Mouse (Mus musculus) MEL (cell line): ENCODE measurements around the gene Cntn5. TPM values are rescaled to one million over a fixed set of nuclear protein-coding genes. Genes with fewer than 3 reads are reported as not detected.

Experiments
- DNase-seq: peaks from one replicate; pipeline ENCODE4 v3.0.0; 2011; ENCODE audit warnings: low read depth, low spot score
- H3K27ac ChIP-seq: 2 replicates; pipeline ENCODE4 v1.5.1; 2012; ENCODE audit warnings: low read depth, mild to moderate bottlenecking, control low read depth, low read length, moderate library complexity; ENCODE audit not compliant: control insufficient read depth
- H3K27me3 ChIP-seq, 2 experiments: fragments of 150-350 bp in 1 of 2; sonication (generic) in 1 of 2; 2 replicates each; pipeline ENCODE4 v1.6.1; 2012; ENCODE audit warnings: low read length in 2 of 2, mild to moderate bottlenecking in 2 of 2, improper control_type of control experiment in 1 of 2, moderate library complexity in 1 of 2; ENCODE audit not compliant: insufficient read depth in 2 of 2, control insufficient read depth in 1 of 2
- H3K36me3 ChIP-seq, 2 experiments: 2 replicates each; pipeline ENCODE4 v1.6.1; 2012 to 2014; ENCODE audit warnings: low read length in 2 of 2, improper control_type of control experiment in 1 of 2, inconsistent platforms in 1 of 2, mild to moderate bottlenecking in 1 of 2; ENCODE audit not compliant: insufficient read depth in 2 of 2, control insufficient read depth in 1 of 2
- H3K4me1 ChIP-seq, 2 experiments: fragments of 150-350 bp in 1 of 2; sonication (generic) in 1 of 2; 2 replicates each; pipeline ENCODE4 v1.6.1; 2012; ENCODE audit warnings: low read length in 2 of 2, improper control_type of control experiment in 1 of 2, mild to moderate bottlenecking in 1 of 2; ENCODE audit not compliant: insufficient read depth in 2 of 2, control insufficient read depth in 1 of 2
- H3K4me3 ChIP-seq, 2 experiments: fragments of 150-350 bp in 1 of 2; sonication (generic) in 1 of 2; 2 replicates each; pipeline ENCODE4 v1.5.1; 2012; ENCODE audit warnings: low read depth in 2 of 2, low read length in 2 of 2, mild to moderate bottlenecking in 2 of 2, moderate library complexity in 2 of 2, control low read depth in 1 of 2, improper control_type of control experiment in 1 of 2; ENCODE audit not compliant: control insufficient read depth in 1 of 2, insufficient read depth in 1 of 2
- H3K79me2 ChIP-seq: 2 replicates; pipeline ENCODE4 v1.6.1; 2012; ENCODE audit warnings: mild to moderate bottlenecking, low read length, moderate library complexity; ENCODE audit not compliant: control insufficient read depth, poor library complexity, insufficient read depth
- H3K9ac ChIP-seq: 2 replicates; pipeline ENCODE4 v1.6.1; 2012; ENCODE audit warnings: low read depth, mild to moderate bottlenecking, control low read depth, low read length, moderate library complexity; ENCODE audit not compliant: control insufficient read depth, poor library complexity, severe bottlenecking
- H3K9me3 ChIP-seq: fragments of 150-350 bp; sonication (generic); replicated peaks from 2 replicates; pipeline ENCODE4 v1.6.1; 2012; ENCODE audit warnings: mild to moderate bottlenecking, low read length, improper control_type of control experiment, moderate library complexity; ENCODE audit not compliant: insufficient read depth
- BHLHE40 ChIP-seq: IDR thresholded peaks from 2 replicates; pipeline ENCODE4 v1.6.1; 2012; ENCODE audit warnings: low read depth, mild to moderate bottlenecking, inconsistent platforms, low read length, improper control_type of control experiment, borderline replicate concordance
- CHD1 ChIP-seq: IDR thresholded peaks from 2 replicates; pipeline ENCODE4 v1.6.1; 2012; ENCODE audit warnings: low read depth, mild to moderate bottlenecking, inconsistent platforms, low read length, improper control_type of control experiment
- CHD2 ChIP-seq: IDR thresholded peaks from 2 replicates; pipeline ENCODE4 v1.6.1; 2011; ENCODE audit warnings: low read length, improper control_type of control experiment
- CTCF ChIP-seq, 3 experiments: IDR thresholded peaks in 2 of 3; conservative IDR thresholded peaks in 1 of 3; 2 replicates each; pipeline ENCODE4 v1.5.1; 2011 to 2012; ENCODE audit warnings: low read length in 3 of 3, low read depth in 2 of 3, mild to moderate bottlenecking in 2 of 3, improper control_type of control experiment in 1 of 3, inconsistent platforms in 1 of 3, mixed read lengths in 1 of 3, moderate library complexity in 1 of 3; ENCODE audit not compliant: control insufficient read depth in 1 of 3, insufficient read depth in 1 of 3, poor library complexity in 1 of 3, severe bottlenecking in 1 of 3
- E2F4 ChIP-seq: IDR thresholded peaks from 2 replicates; pipeline ENCODE4 v1.6.1; 2011; ENCODE audit warnings: low read depth, low read length, improper control_type of control experiment, borderline replicate concordance
- ELF1 ChIP-seq: IDR thresholded peaks from 2 replicates; pipeline ENCODE4 v1.6.1; 2014; ENCODE audit warnings: low read depth, mild to moderate bottlenecking, inconsistent platforms, low read length, improper control_type of control experiment, moderate library complexity
- EP300 ChIP-seq, 2 experiments: IDR thresholded peaks; 2 replicates each; pipeline ENCODE4 v1.6.1; 2011; ENCODE audit warnings: improper control_type of control experiment in 2 of 2, low read length in 2 of 2, low read depth in 1 of 2, mild to moderate bottlenecking in 1 of 2
- ETS1 ChIP-seq: IDR thresholded peaks from 2 replicates; pipeline ENCODE4 v1.6.1; 2012; ENCODE audit warnings: low read depth, mild to moderate bottlenecking, inconsistent platforms, low read length, improper control_type of control experiment, moderate library complexity
- GABPA ChIP-seq: IDR thresholded peaks from 2 replicates; pipeline ENCODE4 v1.6.1; 2012; ENCODE audit warnings: low read depth, mild to moderate bottlenecking, inconsistent platforms, low read length, improper control_type of control experiment, moderate library complexity
- GATA1 ChIP-seq: IDR thresholded peaks from 2 replicates; pipeline ENCODE4 v1.6.1; 2011; ENCODE audit warnings: low read depth, low read length, improper control_type of control experiment
- HCFC1 ChIP-seq: IDR thresholded peaks from 2 replicates; pipeline ENCODE4 v1.6.1; 2012; ENCODE audit warnings: low read depth, mild to moderate bottlenecking, inconsistent platforms, low read length, improper control_type of control experiment, moderate library complexity
- JUND ChIP-seq: IDR thresholded peaks from 2 replicates; pipeline ENCODE4 v1.6.1; 2011; ENCODE audit warnings: low read depth, mild to moderate bottlenecking, improper control_type of control experiment, low read length
- KAT2A ChIP-seq: conservative IDR thresholded peaks from 2 replicates; pipeline ENCODE4 v1.6.1; 2012; ENCODE audit warnings: low read depth, low read length, improper control_type of control experiment, inconsistent platforms
- MAFK ChIP-seq: IDR thresholded peaks from 2 replicates; pipeline ENCODE4 v1.6.1; 2011; ENCODE audit warnings: low read depth, mild to moderate bottlenecking, low read length, improper control_type of control experiment, borderline replicate concordance
- MAX ChIP-seq: IDR thresholded peaks from 2 replicates; pipeline ENCODE4 v1.6.1; 2011; ENCODE audit warnings: low read length, improper control_type of control experiment
- MAZ ChIP-seq: IDR thresholded peaks from 2 replicates; pipeline ENCODE4 v1.6.1; 2012; ENCODE audit warnings: low read depth, mild to moderate bottlenecking, inconsistent platforms, low read length, improper control_type of control experiment
- MEF2A ChIP-seq: IDR thresholded peaks from 2 replicates; pipeline ENCODE4 v1.6.1; 2014; ENCODE audit warnings: low read depth, mild to moderate bottlenecking, inconsistent platforms, low read length, improper control_type of control experiment; ENCODE audit not compliant: poor library complexity, insufficient replicate concordance, severe bottlenecking; ENCODE audit errors: extremely low read depth
- MXI1 ChIP-seq: IDR thresholded peaks from 2 replicates; pipeline ENCODE4 v1.6.1; 2011; ENCODE audit warnings: mild to moderate bottlenecking, low read depth, low read length, improper control_type of control experiment
- MYB ChIP-seq: IDR thresholded peaks from 2 replicates; pipeline ENCODE4 v1.6.1; 2011; ENCODE audit warnings: mild to moderate bottlenecking, low read depth, low read length, improper control_type of control experiment
- MYC ChIP-seq: IDR thresholded peaks from 2 replicates; pipeline ENCODE4 v1.6.1; 2011; ENCODE audit warnings: low read depth, mild to moderate bottlenecking, low read length, improper control_type of control experiment, moderate library complexity
- NELFE ChIP-seq: IDR thresholded peaks from 2 replicates; pipeline ENCODE4 v1.6.1; 2011; ENCODE audit warnings: low read depth, low read length, improper control_type of control experiment
- NRF1 ChIP-seq: IDR thresholded peaks from 2 replicates; pipeline ENCODE4 v1.6.1; 2014; ENCODE audit warnings: low read depth, mild to moderate bottlenecking, inconsistent platforms, low read length, improper control_type of control experiment, moderate library complexity; ENCODE audit not compliant: poor library complexity, insufficient read depth, severe bottlenecking
- POLR2A ChIP-seq, 2 experiments: IDR thresholded peaks; 2 replicates each; pipeline ENCODE4 v1.6.1; 2011 to 2012; ENCODE audit warnings: low read length in 2 of 2, mild to moderate bottlenecking in 2 of 2, control low read depth in 1 of 2, improper control_type of control experiment in 1 of 2, low read depth in 1 of 2, moderate library complexity in 1 of 2; ENCODE audit not compliant: control insufficient read depth in 1 of 2, insufficient read depth in 1 of 2, poor library complexity in 1 of 2
- POLR2AphosphoS2 ChIP-seq: IDR thresholded peaks from 2 replicates; pipeline ENCODE4 v1.6.1; 2011; ENCODE audit warnings: low read length, improper control_type of control experiment
- POLR2AphosphoS5 ChIP-seq: IDR thresholded peaks from 2 replicates; pipeline ENCODE4 v1.6.1; 2012; ENCODE audit warnings: low read depth, borderline replicate concordance, mild to moderate bottlenecking, inconsistent platforms, low read length, moderate library complexity, mixed read lengths
- RAD21 ChIP-seq: IDR thresholded peaks from 2 replicates; pipeline ENCODE4 v1.6.1; 2011; ENCODE audit warnings: mild to moderate bottlenecking, low read depth, low read length, improper control_type of control experiment
- RCOR1 ChIP-seq: IDR thresholded peaks from 2 replicates; pipeline ENCODE4 v1.6.1; 2012; ENCODE audit warnings: low read depth, mild to moderate bottlenecking, inconsistent platforms, low read length, improper control_type of control experiment
- SIN3A ChIP-seq: IDR thresholded peaks from 2 replicates; pipeline ENCODE4 v1.6.1; 2012; ENCODE audit warnings: low read length, improper control_type of control experiment, inconsistent platforms
- SMC3 ChIP-seq: IDR thresholded peaks from 2 replicates; pipeline ENCODE4 v1.6.1; 2011; ENCODE audit warnings: low read depth, low read length, improper control_type of control experiment
- TAL1 ChIP-seq: IDR thresholded peaks from 2 replicates; pipeline ENCODE4 v1.6.1; 2012; ENCODE audit warnings: mild to moderate bottlenecking, inconsistent platforms, low read length, moderate library complexity, mixed read lengths
- TBP ChIP-seq: IDR thresholded peaks from 2 replicates; pipeline ENCODE4 v1.8.0; 2011; ENCODE audit warnings: low read depth, low read length, improper control_type of control experiment
- TCF12 ChIP-seq: IDR thresholded peaks from 2 replicates; pipeline ENCODE4 v1.6.1; 2014; ENCODE audit warnings: low read depth, mild to moderate bottlenecking, inconsistent platforms, low read length, improper control_type of control experiment, moderate library complexity
- UBTF ChIP-seq: IDR thresholded peaks from 2 replicates; pipeline ENCODE4 v1.6.1; 2012; ENCODE audit warnings: low read depth, mild to moderate bottlenecking, inconsistent platforms, low read length, improper control_type of control experiment, moderate library complexity, borderline replicate concordance; ENCODE audit not compliant: insufficient read depth
- USF1 ChIP-seq: IDR thresholded peaks from 2 replicates; pipeline ENCODE4 v1.6.1; 2014; ENCODE audit warnings: low read depth, mild to moderate bottlenecking, inconsistent platforms, low read length, improper control_type of control experiment, moderate library complexity
- USF2 ChIP-seq, 2 experiments: IDR thresholded peaks; 2 replicates each; pipeline ENCODE4 v1.6.1; 2011 to 2012; ENCODE audit warnings: improper control_type of control experiment in 2 of 2, low read length in 2 of 2, borderline replicate concordance in 1 of 2, inconsistent platforms in 1 of 2, low read depth in 1 of 2, mild to moderate bottlenecking in 1 of 2; ENCODE audit not compliant: insufficient read depth in 1 of 2
- ZC3H11A ChIP-seq: IDR thresholded peaks from 2 replicates; pipeline ENCODE4 v1.6.1; 2012; ENCODE audit warnings: low read depth, mild to moderate bottlenecking, inconsistent platforms, low read length, improper control_type of control experiment
- ZKSCAN1 ChIP-seq: IDR thresholded peaks from 2 replicates; pipeline ENCODE4 v1.6.1; 2012; ENCODE audit warnings: low read depth, mild to moderate bottlenecking, inconsistent platforms, low read length, improper control_type of control experiment, moderate library complexity
- ZMIZ1 ChIP-seq: IDR thresholded peaks from 2 replicates; pipeline ENCODE4 v1.6.1; 2012; ENCODE audit warnings: low read depth, mild to moderate bottlenecking, inconsistent platforms, low read length, improper control_type of control experiment, moderate library complexity
- ZNF384 ChIP-seq: IDR thresholded peaks from 2 replicates; pipeline ENCODE4 v1.6.1; 2012; ENCODE audit warnings: low read depth, mild to moderate bottlenecking, inconsistent platforms, low read length, improper control_type of control experiment
- polyA plus RNA-seq, 2 experiments: library from polyadenylated mRNA; stranded (reverse) in 1 of 2; unstranded in 1 of 2; fragments of >175 nt in 1 of 2; fragments of >200 nt in 1 of 2; gene quantifications; 2 replicates each; pipeline versions ENCODE4 v1.2.1 to v1.2.4; 2012; ENCODE audit warnings: low replicate concordance in 2 of 2, low read depth in 1 of 2; ENCODE audit not compliant: insufficient read length in 2 of 2, insufficient read depth in 1 of 2, missing spikeins in 1 of 2
- total RNA-seq: library from RNA; depleted of rRNA; stranded (reverse); fragments of 300-350 nt; gene quantifications from 2 replicates; pipeline ENCODE4 v1.2.3, GENCODE M21; 2012

Gene Cntn5
- total and polyA plus RNA-seq, 3 experiments, result not detected

DNA sequence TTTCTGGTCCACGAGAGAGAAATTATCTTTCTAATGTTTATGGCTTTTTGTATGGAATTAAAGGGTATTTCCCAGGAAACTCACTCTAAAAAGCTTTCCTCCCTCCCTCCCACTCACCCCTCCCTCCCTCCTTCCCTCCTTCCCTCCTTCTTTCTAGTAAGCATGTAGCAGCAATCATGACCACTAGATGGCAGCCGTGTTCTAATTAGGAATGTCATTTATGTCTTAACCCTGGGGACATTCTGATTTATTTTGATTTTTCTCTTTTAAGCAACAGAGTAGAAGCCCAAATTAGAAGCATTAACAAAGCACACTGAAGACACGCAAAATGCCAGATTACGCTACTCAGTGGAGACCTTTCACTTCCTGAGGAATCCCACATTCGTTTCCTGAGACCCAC is 5.0 kb upstream of the Cntn5 start:
- H3K4me1 ChIP-seq, result no peaks in the 10 kb centered on the region
- H3K4me3 ChIP-seq, result no peak overlapping the region
- peak; percentile 76 for DNase-seq
- no peaks in the 10 kb centered on the region for H3K36me3 ChIP-seq
- H3K27me3 ChIP-seq, result no peaks in the 10 kb centered on the region; a peak in 1 of 4 replicates
- no peak overlapping the region for H3K27ac ChIP-seq
- no peaks in the 10 kb centered on the region for H3K79me2 ChIP-seq
- no peak overlapping the region for H3K9ac ChIP-seq
- H3K9me3 ChIP-seq, result no peaks in the 10 kb centered on the region
- TF ChIP-seq MAZ, result no peak
- TF ChIP-seq MXI1, result no peak
- peak; percentile 87 for TF ChIP-seq SMC3
- TF ChIP-seq BHLHE40, result no peak
- no peak for TF ChIP-seq CHD1
- TF ChIP-seq TBP, result no peak
- TF ChIP-seq JUND, result no peak
- no peak for TF ChIP-seq SIN3A
- TF ChIP-seq USF1, result no peak
- no peak for TF ChIP-seq TCF12
- TF ChIP-seq EP300 (IDR thresholded peaks at IDR 0.05; ENCODE audit: low read depth in 1 of 2, low read length in 2 of 2), result no peak
- no peak for TF ChIP-seq CHD2
- no peak for TF ChIP-seq E2F4
- no peak for TF ChIP-seq UBTF
- no peak for TF ChIP-seq MAFK
- no peak for TF ChIP-seq ELF1
- no peak for TF ChIP-seq ZNF384
- no peak for TF ChIP-seq MYB
- TF ChIP-seq ETS1, result no peak
- TF ChIP-seq POLR2AphosphoS5, result no peak
- no peak for TF ChIP-seq ZMIZ1
- no peak for TF ChIP-seq HCFC1
- no peak for TF ChIP-seq GABPA
- TF ChIP-seq USF2 (IDR thresholded peaks at IDR 0.05; ENCODE audit: borderline replicate concordance in 1 of 2, insufficient read depth in 1 of 2, low read depth in 1 of 2, low read length in 2 of 2), result no peak
- no peak for TF ChIP-seq ZKSCAN1
- TF ChIP-seq MAX, result no peak
- TF ChIP-seq KAT2A, result no peak
- no peak for TF ChIP-seq NRF1
- no peak for TF ChIP-seq POLR2A (IDR thresholded peaks at IDR 0.05; ENCODE audit: control insufficient read depth in 1 of 2, insufficient read depth in 1 of 2, low read depth in 1 of 2, low read length in 2 of 2, poor library complexity in 1 of 2)
- peak; percentile 81 for TF ChIP-seq RAD21
- peak; percentile 77 for TF ChIP-seq ZC3H11A
- 0 out of 2 replicates have a peak, but pooled peaks have one; percentile 14 for TF ChIP-seq MYC
- no peak for TF ChIP-seq TAL1
- TF ChIP-seq MEF2A, result no peak
- TF ChIP-seq NELFE, result no peak
- no peak for TF ChIP-seq RCOR1
- TF ChIP-seq POLR2AphosphoS2, result no peak
- TF ChIP-seq CTCF (IDR thresholded peaks at IDR 0.05 in 2 of 3, conservative IDR thresholded peaks at IDR 0.05 in 1 of 3; ENCODE audit: control insufficient read depth in 1 of 3, insufficient read depth in 1 of 3, low read depth in 2 of 3, low read length in 3 of 3, poor library complexity in 1 of 3, severe bottlenecking in 1 of 3), result peak; percentile 37 to 73 (median 66)
- no peak for TF ChIP-seq GATA1
